Mouse (Mus musculus) thymus, adult 2 months (tissue): Measurements from ENCODE around the gene Tmbim7. TPM values are rescaled to one million over a fixed set of nuclear protein-coding genes. Genes with fewer than 3 reads are reported as not detected.
"Not testable (repeated sequence)": the region's sequence is repeated elsewhere in the genome, so short reads cannot be mapped to it uniquely, and the experiment has no call there.

Experiments used
- DNase-seq: peaks from one replicate; pipeline ENCODE4 v3.0.0; 2021
- H3K27ac ChIP-seq: fragments of 200-500 bp; 2 replicates; pipeline ENCODE4 v1.5.1; 2012; ENCODE audit warnings: low read length, control low read depth; ENCODE audit not compliant: control insufficient read depth, insufficient read depth
- H3K27me3 ChIP-seq: fragments of 200-500 bp; 2 replicates; pipeline ENCODE4 v1.6.1; 2012; ENCODE audit warnings: mild to moderate bottlenecking, low read length, moderate library complexity, mixed read lengths; ENCODE audit not compliant: control insufficient read depth, insufficient read depth
- H3K36me3 ChIP-seq: fragments of 200-500 bp; 2 replicates; pipeline ENCODE4 v1.6.1; 2012; ENCODE audit warnings: mild to moderate bottlenecking, low read length, moderate library complexity; ENCODE audit not compliant: control insufficient read depth, insufficient read depth
- H3K4me1 ChIP-seq: fragments of 200-500 bp; replicated peaks from 2 replicates; pipeline ENCODE4 v1.6.1; 2012; ENCODE audit warnings: low read length; ENCODE audit not compliant: control insufficient read depth, insufficient read depth
- H3K4me3 ChIP-seq: fragments of 200-500 bp; 2 replicates; pipeline ENCODE4 v1.5.1; 2012; ENCODE audit warnings: mild to moderate bottlenecking, low read length, control low read depth, moderate library complexity; ENCODE audit not compliant: control insufficient read depth, insufficient read depth
- CTCF ChIP-seq: fragments of 200-500 bp; IDR thresholded peaks from 2 replicates; pipeline ENCODE4 v1.5.1; 2012; ENCODE audit warnings: mild to moderate bottlenecking, control low read depth, low read length, moderate library complexity, borderline replicate concordance; ENCODE audit not compliant: control insufficient read depth, poor library complexity, insufficient read depth; ENCODE audit errors: extremely low read depth
- POLR2A ChIP-seq: fragments of 200-500 bp; IDR thresholded peaks from 2 replicates; pipeline ENCODE4 v1.6.1; 2012; ENCODE audit warnings: mild to moderate bottlenecking, low read length, control low read depth, moderate library complexity; ENCODE audit not compliant: control insufficient read depth, poor library complexity, insufficient read depth; ENCODE audit errors: extremely low read depth
- WGBS: fragments of 180-500 bp; shearing (Covaris S2); methylation state at CpG from one replicate; pipeline ENCODE4 v1.1.7; 2018; 5-methylcytosine and 5-hydroxymethylcytosine counted together
- polyA plus RNA-seq: library from polyadenylated mRNA; depleted of rRNA; stranded (reverse); fragments of >200 nt; gene quantifications from 2 replicates; pipeline ENCODE4 v1.2.3, GENCODE M21; 2012; rRNA removed

Gene Tmbim7
- not detected in 2 replicates for polyA plus RNA-seq

DNA sequence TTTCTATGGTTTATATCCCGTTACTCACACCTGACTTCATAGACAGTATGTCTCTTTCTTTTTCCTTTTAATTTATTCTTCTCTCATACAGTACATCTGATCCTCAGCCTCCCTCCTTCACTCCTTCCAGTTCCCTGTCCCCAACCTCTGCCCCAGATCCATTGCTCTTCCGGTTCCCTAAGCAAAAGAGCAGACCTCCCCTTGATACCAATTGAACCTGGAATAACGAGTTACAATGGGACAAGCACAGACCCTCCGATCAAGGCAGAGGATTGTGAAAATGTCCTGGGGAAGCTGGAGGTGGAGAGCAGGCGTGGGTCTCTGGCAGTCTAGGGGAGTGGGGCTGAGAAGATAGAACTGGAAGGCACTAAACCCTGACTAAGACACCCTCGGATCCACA, at the start of gene Tmbim7:
TSS of gene Tmbim7 (plus strand) at position 301 of the 400 bp plus-strand sequence.
- DNase-seq, result no peak
- no peak within 1 kb of the TSS for H3K4me3 ChIP-seq
- H3K36me3 ChIP-seq, result no peaks in the 10 kb centered on the region
- peaks cover 2% of the 10 kb centered on the region for H3K4me1 ChIP-seq
- no peak within 1 kb of the TSS for H3K27ac ChIP-seq
- TF ChIP-seq POLR2A (no peak), CTCF (no peak)
- H3K27me3 ChIP-seq, result no peaks in the 10 kb centered on the region
- WGBS, result 95% methylated on average over 6 of the region's 6 CpGs

DNA sequence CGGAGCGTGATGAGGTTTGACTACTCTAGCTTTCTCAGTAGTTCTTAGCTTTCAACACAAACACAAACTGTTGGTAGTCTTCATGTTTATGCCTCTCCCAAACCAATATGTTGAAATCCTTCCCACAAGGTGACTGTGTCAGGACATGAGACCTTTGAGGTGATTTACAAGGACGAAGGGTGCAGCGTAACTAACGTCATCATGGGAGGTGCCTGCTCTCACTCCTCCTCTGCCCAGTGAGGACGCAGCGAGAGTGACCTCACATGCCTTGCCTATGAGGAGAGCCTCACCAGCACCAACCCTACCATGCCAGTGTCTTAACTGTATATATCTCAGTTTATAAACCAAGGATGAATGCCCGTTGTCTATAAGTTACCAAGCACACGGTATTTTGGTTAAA, 43.9 kb upstream of the Tmbim7 start:
- TF ChIP-seq CTCF (no peak), POLR2A (no peak)
- Histone ChIP-seq H3K4me1 (no peaks in the 10 kb centered on the region), H3K27ac (no peak overlapping the region), H3K36me3 (peaks cover 12% of the 10 kb centered on the region; the same call in 1 of the 2 replicates), H3K27me3 (no peaks in the 10 kb centered on the region), H3K4me3 (no peak overlapping the region)
- DNase-seq, result no peak
- 96% methylated on average over 9 of the region's 9 CpGs for WGBS

DNA sequence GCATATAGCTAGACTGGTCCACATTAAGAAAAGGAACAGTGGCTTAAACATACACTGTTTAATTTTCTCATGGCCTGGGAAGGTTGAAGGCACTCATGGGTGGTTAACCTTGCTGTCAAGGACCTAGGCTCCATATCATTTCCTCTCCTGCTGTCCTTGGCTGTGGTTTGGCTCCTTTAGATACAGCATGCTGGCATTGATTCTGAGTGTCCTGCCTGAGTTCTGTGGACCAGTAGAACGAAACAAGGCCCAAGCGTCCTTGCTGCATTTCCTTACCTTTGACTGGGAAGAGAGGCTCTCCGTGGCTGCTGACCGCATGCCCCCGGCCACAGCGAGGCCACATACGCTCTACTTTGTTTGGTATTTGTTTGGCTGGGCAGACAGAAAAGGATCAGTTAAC, 41.7 kb upstream of the Tmbim7 start:
- TF ChIP-seq POLR2A (no peak), CTCF (no peak)
- Histone ChIP-seq H3K4me3 (no peak overlapping the region), H3K4me1 (no peaks in the 10 kb centered on the region), H3K36me3 (peaks cover 12% of the 10 kb centered on the region; the same call in 1 of the 2 replicates), H3K27me3 (no peaks in the 10 kb centered on the region), H3K27ac (no peak overlapping the region)
- DNase-seq, result no peak
- WGBS, result 95% methylated on average over 7 of the region's 7 CpGs

DNA sequence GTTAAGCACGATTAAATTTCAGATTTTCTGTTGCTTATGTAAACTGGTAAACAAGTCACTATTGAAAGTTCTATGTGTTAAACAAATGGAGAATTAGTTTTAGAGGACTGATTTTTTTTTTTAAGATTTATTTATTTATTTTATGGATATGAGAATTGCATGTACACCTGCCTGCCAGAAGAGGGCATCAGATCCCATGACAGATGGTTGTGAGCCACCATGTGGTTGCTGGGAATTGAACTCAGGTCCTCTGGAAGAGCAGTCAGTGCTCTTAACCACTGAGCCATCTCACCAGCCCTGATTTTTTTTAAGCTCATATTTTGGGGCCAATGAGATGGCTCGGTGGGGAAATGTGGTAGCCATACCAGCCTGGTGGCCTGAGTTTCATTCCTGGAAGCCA, 39.1 kb upstream of the Tmbim7 start:
- H3K4me3 ChIP-seq, DNase-seq, H3K4me1 ChIP-seq, H3K36me3 ChIP-seq, H3K27ac ChIP-seq, H3K27me3 ChIP-seq: not testable (repeated sequence)
- WGBS, result 98% methylated on average over 2 of the region's 2 CpGs

DNA sequence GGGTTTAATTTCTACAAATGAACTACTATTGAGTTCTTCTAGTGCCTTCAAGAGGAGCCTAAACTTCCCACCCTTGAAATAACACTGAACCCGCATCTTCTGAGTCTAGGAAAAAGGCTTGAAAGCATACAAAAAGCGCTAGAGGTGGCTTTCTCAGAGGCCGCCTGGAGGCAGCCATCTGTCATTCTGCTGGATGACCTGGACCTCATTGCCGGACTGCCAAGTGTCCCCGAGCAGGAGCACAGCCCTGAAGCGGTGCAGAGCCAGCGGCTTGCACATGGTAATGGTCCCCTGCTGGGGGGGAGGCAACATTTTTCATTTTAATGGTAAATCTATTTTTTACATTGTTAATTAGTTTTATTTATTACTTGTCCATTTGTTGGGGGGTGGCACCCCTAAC, 30.5 kb upstream of the Tmbim7 start:
- WGBS, result 97% methylated on average over 7 of the region's 7 CpGs
- TF ChIP-seq POLR2A (no peak), CTCF (no peak)
- no peak overlapping the region for H3K27ac ChIP-seq
- H3K4me1 ChIP-seq, result no peaks in the 10 kb centered on the region
- no peak overlapping the region for H3K4me3 ChIP-seq
- H3K27me3 ChIP-seq, result no peaks in the 10 kb centered on the region
- peaks cover 7% of the 10 kb centered on the region for H3K36me3 ChIP-seq
- no peak for DNase-seq

DNA sequence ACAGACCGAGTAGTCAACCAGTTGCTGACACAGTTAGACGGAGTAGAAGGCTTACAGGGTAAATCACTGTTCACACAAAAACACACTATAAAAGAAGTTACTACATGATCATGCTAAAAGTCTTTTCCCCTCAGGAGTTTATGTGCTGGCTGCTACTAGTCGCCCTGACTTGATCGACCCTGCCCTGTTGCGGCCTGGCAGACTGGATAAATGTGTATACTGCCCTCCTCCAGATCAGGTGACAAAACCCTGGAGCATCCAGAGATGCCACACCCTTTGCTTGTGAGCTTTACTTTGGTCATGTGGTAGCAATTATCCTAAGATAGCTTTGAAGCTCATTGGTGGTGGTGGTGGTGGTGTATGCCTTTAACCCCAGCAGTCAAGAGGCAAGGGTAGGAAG, 20.9 kb upstream of the Tmbim7 start:
- WGBS, result 95% methylated on average over 5 of the region's 5 CpGs
- no peak overlapping the region for H3K4me3 ChIP-seq
- no peak overlapping the region for H3K27ac ChIP-seq
- no peaks in the 10 kb centered on the region for H3K27me3 ChIP-seq
- H3K4me1 ChIP-seq, result no peaks in the 10 kb centered on the region
- peaks cover under 1% of the 10 kb centered on the region; the same call in 1 of the 2 replicates for H3K36me3 ChIP-seq
- TF ChIP-seq CTCF, result no peak
- TF ChIP-seq POLR2A, result no peak
- no peak for DNase-seq

DNA sequence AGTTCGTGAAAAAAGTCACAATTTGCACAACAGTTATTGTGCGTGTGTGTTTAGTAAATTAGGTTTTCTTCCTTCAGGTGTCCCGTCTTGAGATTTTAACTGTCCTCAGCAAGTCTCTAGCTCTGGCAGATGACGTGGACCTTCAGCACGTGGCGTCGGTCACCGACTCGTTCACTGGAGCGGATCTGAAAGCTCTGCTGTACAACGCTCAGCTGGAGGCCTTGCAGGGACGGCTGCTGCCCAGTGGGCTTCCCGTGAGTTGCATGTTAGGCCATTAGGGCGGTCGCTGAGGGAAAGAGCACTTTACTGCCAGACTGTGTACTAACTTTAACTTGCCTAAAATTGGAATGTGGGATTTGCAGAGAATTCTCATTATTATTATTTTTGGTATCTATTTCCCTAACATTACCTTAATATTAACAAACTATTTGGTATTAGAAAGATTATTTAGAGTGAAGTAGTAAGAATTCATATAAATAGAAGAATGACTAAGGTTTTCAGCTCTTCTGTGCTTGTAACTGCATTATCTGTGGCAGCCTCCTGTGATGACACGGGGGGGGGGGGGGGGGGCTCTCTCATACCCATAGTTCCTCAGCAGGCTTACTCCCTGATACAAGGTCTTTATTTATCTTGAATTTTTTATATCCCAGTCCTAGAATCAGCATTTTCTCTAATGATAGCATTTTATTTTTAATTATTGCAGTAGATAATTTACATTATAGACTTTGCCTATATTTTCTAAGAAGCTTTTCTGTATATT, 19.3 kb upstream of the Tmbim7 start:
- TF ChIP-seq POLR2A, result no peak
- TF ChIP-seq CTCF, result no peak
- WGBS, result 93% methylated on average over 16 of the region's 16 CpGs
- H3K27me3 ChIP-seq, result no peaks in the 10 kb centered on the region
- H3K27ac ChIP-seq, result no peak overlapping the region
- H3K4me1 ChIP-seq, result no peaks in the 10 kb centered on the region
- H3K36me3 ChIP-seq, result 0 out of 2 replicates have a peak, but pooled peaks cover 3% of the 10 kb centered on the region
- no peak overlapping the region for H3K4me3 ChIP-seq
- DNase-seq, result no peak
